Mouse (Mus musculus): ENCODE measurements at regions not wholly inside any gene's neighbourhood (a gene's known extent, or its start where the extent isn't known, plus 50 kb on each side); places are given as distances from the start of the nearest gene placed in this dataset.

GRCm38 (mm10) chr5:64580786-64581445, 222.3 kb upstream of the Klf3 start:
- Histone ChIP-seq H3K4me3 (ENCODE audit: low read depth, low read length) (no peak overlapping the region), H3K9me3 (ENCODE audit: control insufficient read depth) (no peaks in the 10 kb centered on the region), H3K4me1 (replicated peaks; ENCODE audit: control insufficient read depth, insufficient read depth, low read length) (0 out of 2 replicates have a peak, but pooled peaks cover 4% of the 10 kb centered on the region), H3K36me3 (ENCODE audit: control insufficient read depth, insufficient read depth) (no peaks in the 10 kb centered on the region), H3K27ac (ENCODE audit: low read depth, low read length) (no peak overlapping the region), H3K27me3 (replicated peaks; ENCODE audit: control insufficient read depth, insufficient read depth, low read length) (no peaks in the 10 kb centered on the region), H3K9ac (ENCODE audit: low read depth, low read length) (no peak overlapping the region), H3K4me2 (replicated peaks; ENCODE audit: low read depth) (no peak overlapping the region)
- no peak for ATAC-seq
- 82% methylated on average over 6 of the region's 6 CpGs for WGBS
- TF ChIP-seq CTCF (IDR thresholded peaks at IDR 0.05; ENCODE audit: low read depth): no peak

- Histone ChIP-seq H3K9me3 (ENCODE audit: control insufficient read depth) (no peaks in the 10 kb centered on the region), H3K4me3 (ENCODE audit: low read depth, low read length) (no peak overlapping the region), H3K4me1 (replicated peaks; ENCODE audit: control insufficient read depth, insufficient read depth, low read length) (0 out of 2 replicates have a peak, but pooled peaks cover 4% of the 10 kb centered on the region), H3K36me3 (ENCODE audit: control insufficient read depth, insufficient read depth) (no peaks in the 10 kb centered on the region), H3K4me2 (replicated peaks; ENCODE audit: low read depth) (no peak overlapping the region), H3K27ac (ENCODE audit: low read depth, low read length) (no peak overlapping the region), H3K9ac (ENCODE audit: low read depth, low read length) (no peak overlapping the region), H3K27me3 (replicated peaks; ENCODE audit: control insufficient read depth, insufficient read depth, low read length) (no peaks in the 10 kb centered on the region)
- 65% methylated on average over 8 of the region's 8 CpGs for WGBS
- no peak for ATAC-seq
- TF ChIP-seq CTCF (IDR thresholded peaks at IDR 0.05; ENCODE audit: low read depth): peak; percentile 55
These were observed 221.7 kb upstream of the Klf3 start for GRCm38 (mm10) chr5:64581461-64581860.

GRCm38 (mm10) chr5:64582031-64582430, 221.2 kb upstream of the Klf3 start:
- no peaks in the 10 kb centered on the region for H3K9me3 ChIP-seq (ENCODE audit: control insufficient read depth)
- no peak for ATAC-seq
- H3K9ac ChIP-seq (ENCODE audit: low read depth, low read length): no peak overlapping the region
- H3K4me3 ChIP-seq (ENCODE audit: low read depth, low read length): no peak overlapping the region
- no peak overlapping the region for H3K27ac ChIP-seq (ENCODE audit: low read depth, low read length)
- no peak overlapping the region for H3K4me2 ChIP-seq (replicated peaks; ENCODE audit: low read depth)
- no peak for TF ChIP-seq CTCF (IDR thresholded peaks at IDR 0.05; ENCODE audit: low read depth)
- WGBS: 75% methylated on average over 9 of the region's 9 CpGs
- H3K4me1 ChIP-seq (replicated peaks; ENCODE audit: control insufficient read depth, insufficient read depth, low read length): 0 out of 2 replicates have a peak, but pooled peaks cover 4% of the 10 kb centered on the region
- H3K36me3 ChIP-seq (ENCODE audit: control insufficient read depth, insufficient read depth): no peaks in the 10 kb centered on the region
- no peaks in the 10 kb centered on the region for H3K27me3 ChIP-seq (replicated peaks; ENCODE audit: control insufficient read depth, insufficient read depth, low read length)

- H3K4me1 ChIP-seq (replicated peaks; ENCODE audit: control insufficient read depth, insufficient read depth, low read length): 0 out of 2 replicates have a peak, but pooled peaks cover 4% of the 10 kb centered on the region
- H3K36me3 ChIP-seq (ENCODE audit: control insufficient read depth, insufficient read depth): no peaks in the 10 kb centered on the region
- no peak for ATAC-seq
- H3K27me3 ChIP-seq (replicated peaks; ENCODE audit: control insufficient read depth, insufficient read depth, low read length): no peaks in the 10 kb centered on the region
- H3K9me3 ChIP-seq (ENCODE audit: control insufficient read depth): no peaks in the 10 kb centered on the region
- no peak overlapping the region for H3K4me2 ChIP-seq (replicated peaks; ENCODE audit: low read depth)
- 68% methylated on average over 1 of the region's 1 CpGs for WGBS
- H3K4me3 ChIP-seq (ENCODE audit: low read depth, low read length): no peak overlapping the region
- H3K27ac ChIP-seq (ENCODE audit: low read depth, low read length): no peak overlapping the region
- TF ChIP-seq CTCF (IDR thresholded peaks at IDR 0.05; ENCODE audit: low read depth): no peak
- no peak overlapping the region for H3K9ac ChIP-seq (ENCODE audit: low read depth, low read length)
These were observed 218.9 kb upstream of the Klf3 start for GRCm38 (mm10) chr5:64584308-64584707.

- no peak for TF ChIP-seq CTCF (IDR thresholded peaks at IDR 0.05; ENCODE audit: low read depth)
- Histone ChIP-seq H3K9ac (ENCODE audit: low read depth, low read length) (no peak overlapping the region), H3K4me3 (ENCODE audit: low read depth, low read length) (no peak overlapping the region), H3K4me2 (replicated peaks; ENCODE audit: low read depth) (no peak overlapping the region), H3K27ac (ENCODE audit: low read depth, low read length) (no peak overlapping the region), H3K36me3 (ENCODE audit: control insufficient read depth, insufficient read depth) (no peaks in the 10 kb centered on the region), H3K27me3 (replicated peaks; ENCODE audit: control insufficient read depth, insufficient read depth, low read length) (no peaks in the 10 kb centered on the region), H3K4me1 (replicated peaks; ENCODE audit: control insufficient read depth, insufficient read depth, low read length) (no peaks in the 10 kb centered on the region), H3K9me3 (ENCODE audit: control insufficient read depth) (no peaks in the 10 kb centered on the region)
- 79% methylated on average over 6 of the region's 6 CpGs for WGBS
- ATAC-seq: no peak
These were observed 218.0 kb upstream of the Klf3 start for GRCm38 (mm10) chr5:64585076-64585786.

- no peaks in the 10 kb centered on the region for H3K36me3 ChIP-seq (ENCODE audit: control insufficient read depth, insufficient read depth)
- H3K4me3 ChIP-seq (ENCODE audit: low read depth, low read length): no peak overlapping the region
- 81% methylated on average over 6 of the region's 6 CpGs for WGBS
These were observed 216.9 kb upstream of the Klf3 start for GRCm38 (mm10) chr5:64586316-64586715.

More at GRCm38 (mm10) chr5:64586316-64586715, 216.9 kb upstream of the Klf3 start:
- no peak overlapping the region for H3K4me2 ChIP-seq (replicated peaks; ENCODE audit: low read depth)
- H3K9me3 ChIP-seq (ENCODE audit: control insufficient read depth): no peaks in the 10 kb centered on the region
- H3K27ac ChIP-seq (ENCODE audit: low read depth, low read length): no peak overlapping the region
- no peak for ATAC-seq
- no peak for TF ChIP-seq CTCF (IDR thresholded peaks at IDR 0.05; ENCODE audit: low read depth)
- H3K4me1 ChIP-seq (replicated peaks; ENCODE audit: control insufficient read depth, insufficient read depth, low read length): no peaks in the 10 kb centered on the region
- H3K9ac ChIP-seq (ENCODE audit: low read depth, low read length): no peak overlapping the region
- no peaks in the 10 kb centered on the region for H3K27me3 ChIP-seq (replicated peaks; ENCODE audit: control insufficient read depth, insufficient read depth, low read length)

All from intestine, postnatal 0 days (tissue).